Comparison of ENCODE assay signal across 8 mouse cellular contexts in the genomic region with DNA sequence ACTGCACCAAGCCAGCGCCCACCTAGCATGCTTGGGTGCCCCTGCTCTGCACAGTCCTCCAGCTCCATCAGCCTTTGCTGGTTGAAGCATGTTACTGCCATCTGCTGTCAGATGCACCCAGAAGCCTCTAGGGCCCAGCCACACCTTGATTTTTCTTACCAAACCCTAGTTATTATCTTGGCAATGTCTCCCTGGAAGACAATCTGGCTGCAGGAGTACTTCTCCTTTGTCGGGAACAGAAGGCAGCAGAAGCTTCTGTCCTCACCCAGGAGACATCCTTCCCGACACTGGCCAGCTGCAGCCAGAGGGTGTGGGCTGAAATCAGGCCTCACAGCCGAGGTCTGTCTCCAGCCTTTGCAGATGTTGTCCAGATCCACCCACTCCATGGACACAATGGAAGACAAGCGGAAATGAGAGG. TPM values are rescaled to one million over a fixed set of nuclear protein-coding genes. Genes with fewer than 3 reads are reported as not detected.
DNase-seq lines count a peak whose midpoint lies in the region; ATAC-seq and TF ChIP-seq lines count a peak whose summit lies in the region.

No protein-coding gene starts in this region.

- ATAC-seq in intestine, embryonic 15.5 days = peak; percentile 72
- no peak for ATAC-seq in limb, embryonic 12.5 days (ENCODE audit: insufficient number of reproducible peaks, insufficient read depth, low FRiP score, low TSS enrichment, low read depth)

- DNase-seq in adrenal gland, postnatal 14 days = peak; percentile 31
- DNase-seq in adrenal gland, adult 8-10 months = no peak
- DNase-seq in brain, embryonic 14.5 days (ENCODE audit: low read depth) = peak; percentile 60
- peak; percentile 99 for DNase-seq in heart, adult 11 months
- peak; percentile 49 to 50 for DNase-seq in right cerebral cortex, adult 2 months (ENCODE audit: low spot score in 2 of 2)
- no peak for DNase-seq in spleen, postnatal 14 days (ENCODE audit: low spot score in 2 of 2)

- H3K4me1 ChIP-seq in intestine, embryonic 15.5 days (replicated peaks) = peaks cover 25% of the 10 kb centered on the region
- H3K4me1 ChIP-seq in limb, embryonic 12.5 days (replicated peaks) = peaks cover 37% of the 10 kb centered on the region

- no peaks in the 10 kb centered on the region for H3K27me3 ChIP-seq in intestine, embryonic 15.5 days (replicated peaks)
- H3K27me3 ChIP-seq in limb, embryonic 12.5 days = 0 out of 2 replicates have a peak, but pooled peaks cover 3% of the 10 kb centered on the region

- H3K9me3 ChIP-seq in intestine, embryonic 15.5 days = no peaks in the 10 kb centered on the region
- no peaks in the 10 kb centered on the region for H3K9me3 ChIP-seq in limb, embryonic 12.5 days

- 27% methylated on average over 5 of the region's 5 CpGs for WGBS in intestine, embryonic 15.5 days
- WGBS in limb, embryonic 12.5 days = 42% methylated on average over 5 of the region's 5 CpGs

- TF ChIP-seq CTCF in brain, embryonic 14.5 days (IDR thresholded peaks at IDR 0.05; ENCODE audit: borderline replicate concordance, extremely low read depth, insufficient read depth, insufficient read length) = peak; percentile 38; the same call in 1 of the 2 replicates

- H3K27ac ChIP-seq in intestine, embryonic 15.5 days = peak overlapping the region; percentile 72
- peak overlapping the region; percentile 67 for H3K27ac ChIP-seq in limb, embryonic 12.5 days

- no peak overlapping the region for H3K9ac ChIP-seq in intestine, embryonic 15.5 days
- H3K9ac ChIP-seq in limb, embryonic 12.5 days (replicated peaks) = no peak overlapping the region

- no peaks in the 10 kb centered on the region for H3K36me3 ChIP-seq in intestine, embryonic 15.5 days
- no peaks in the 10 kb centered on the region for H3K36me3 ChIP-seq in limb, embryonic 12.5 days

- no peak overlapping the region for H3K4me3 ChIP-seq in intestine, embryonic 15.5 days (replicated peaks)
- H3K4me3 ChIP-seq in limb, embryonic 12.5 days (replicated peaks) = no peak overlapping the region

- TF ChIP-seq POLR2A in brain, embryonic 14.5 days (IDR thresholded peaks at IDR 0.05; ENCODE audit: borderline replicate concordance, extremely low read depth, insufficient read depth, insufficient read length, poor library complexity, severe bottlenecking) = no peak

- 0 out of 2 replicates have a peak overlapping the region, but pooled peaks have one; percentile 25 for H3K4me2 ChIP-seq in intestine, embryonic 15.5 days (replicated peaks)
- H3K4me2 ChIP-seq in limb, embryonic 12.5 days = no peak overlapping the region

RNA-seq across cellular contexts. Expression of a gene that starts 7.2 kb away (rescaled TPM):
- 56.4 and 62.6 TPM in 2 replicates for total RNA-seq in adrenal gland, postnatal 14 days (2021)
- 10 to 100 TPM; 19.4 to 64.7 (median 34.7) TPM for total RNA-seq in adrenal gland, adult 8-10 months (2022)
- polyA plus RNA-seq in brain, embryonic 14.5 days (2012; rRNA removed) = 27.0 and 43.6 TPM in 2 replicates
- 45.7 and 49.4 TPM in 2 replicates for polyA plus RNA-seq in intestine, embryonic 15.5 days (2015; fragmentation: Nextera tagmentation; extraction: Ambion mirVana)
- 38.0 and 39.4 TPM in 2 replicates for polyA plus RNA-seq in limb, embryonic 12.5 days (2016; fragmentation: Nextera tagmentation; extraction: Ambion mirVana)

RNA-seq across cellular contexts. Expression of a gene that starts 59.4 kb away (rescaled TPM):
- total RNA-seq in adrenal gland, postnatal 14 days (2021) = not detected in 2 replicates
- total RNA-seq in adrenal gland, adult 8-10 months (2022) = not detected
- 0.08 TPM in 1 of 2 replicates, not detected in the other for polyA plus RNA-seq in brain, embryonic 14.5 days (2012; rRNA removed)
- 0.25 TPM in 1 of 2 replicates, not detected in the other for polyA plus RNA-seq in intestine, embryonic 15.5 days (2015; fragmentation: Nextera tagmentation; extraction: Ambion mirVana)
- polyA plus RNA-seq in limb, embryonic 12.5 days (2016; fragmentation: Nextera tagmentation; extraction: Ambion mirVana) = 0.17 TPM in 1 of 2 replicates, not detected in the other

Comparison
In these comparisons a context has a peak if more than half of its experiments do, and no peak if none do; other contexts are left out.
1. DNase-seq: peak in adrenal gland, postnatal 14 days (single experiment), brain, embryonic 14.5 days (single experiment), heart, adult 11 months (single experiment) and right cerebral cortex, adult 2 months (2 of 2); none in adrenal gland, adult 8-10 months (single experiment) and spleen, postnatal 14 days (0 of 2).